Mouse (Mus musculus): ENCODE measurements around the gene Erbb3. TPM values are rescaled to one million over a fixed set of nuclear protein-coding genes. Genes with fewer than 3 reads are reported as not detected.

Gene Erbb3
- total and polyA plus RNA-seq, 3 experiments, result 0.15 to 2.0 (median 0.49) TPM

- TF ChIP-seq CTCF (IDR thresholded peaks at IDR 0.05; ENCODE audit: low read depth, low read length) (no peak), GATA1 (IDR thresholded peaks at IDR 0.05; ENCODE audit: borderline replicate concordance, low read length) (no peak), POLR2AphosphoS5 (IDR thresholded peaks at IDR 0.05; ENCODE audit: insufficient replicate concordance, low read depth, low read length) (no peak), TAL1 (conservative IDR thresholded peaks at IDR 0.05; ENCODE audit: low read depth, low read length) (no peak), GATA2 (IDR thresholded peaks at IDR 0.05; ENCODE audit: borderline replicate concordance, low read depth, low read length) (no peak)
- ATAC-seq (ENCODE audit: extremely low read depth, insufficient number of reproducible peaks, low FRiP score, poor library complexity, severe bottlenecking) (no peak), DNase-seq (ENCODE audit: low spot score) (no peak)
- Histone ChIP-seq H3K4me1 (ENCODE audit: insufficient read depth, low read depth, low read length) (peaks cover 27% of the 10 kb centered on the region), H3K9me3 (replicated peaks) (no peaks in the 10 kb centered on the region), H3K27me3 (ENCODE audit: insufficient read depth, low read length) (peaks cover 12% of the 10 kb centered on the region; the same call in 1 of the 2 replicates), H3K36me3 (replicated peaks) (no peaks in the 10 kb centered on the region), H3K4me3 (ENCODE audit: low read depth, low read length) (no peak overlapping the region)
Observed at GRCm38 (mm10) chr10:128613154-128613440, 23.6 kb upstream of the Erbb3 start.

- Histone ChIP-seq H3K27me3 (ENCODE audit: insufficient read depth, low read length) (peaks cover 12% of the 10 kb centered on the region; the same call in 1 of the 2 replicates), H3K36me3 (replicated peaks) (no peaks in the 10 kb centered on the region), H3K9me3 (replicated peaks) (no peaks in the 10 kb centered on the region), H3K4me1 (ENCODE audit: insufficient read depth, low read depth, low read length) (peaks cover 27% of the 10 kb centered on the region), H3K4me3 (ENCODE audit: low read depth, low read length) (no peak overlapping the region)
- ATAC-seq (ENCODE audit: extremely low read depth, insufficient number of reproducible peaks, low FRiP score, poor library complexity, severe bottlenecking), result peak; percentile 66; the same call in 1 of the 2 replicates
- TF ChIP-seq CTCF (IDR thresholded peaks at IDR 0.05; ENCODE audit: low read depth, low read length), result peak; percentile 86
- no peak for TF ChIP-seq GATA1 (IDR thresholded peaks at IDR 0.05; ENCODE audit: borderline replicate concordance, low read length)
- peak; percentile 56 for DNase-seq (ENCODE audit: low spot score)
Observed at GRCm38 (mm10) chr10:128612433-128613153, 23.1 kb upstream of the Erbb3 start.

GRCm38 (mm10) chr10:128606483-128606882 lies 17.0 kb upstream of the Erbb3 start:
- ATAC-seq (ENCODE audit: extremely low read depth, insufficient number of reproducible peaks, low FRiP score, poor library complexity, severe bottlenecking) (no peak), DNase-seq (ENCODE audit: low spot score) (no peak)
- H3K36me3 ChIP-seq (replicated peaks), result no peaks in the 10 kb centered on the region
- H3K27me3 ChIP-seq (ENCODE audit: insufficient read depth, low read length), result no peaks in the 10 kb centered on the region
- no peak overlapping the region for H3K4me3 ChIP-seq (ENCODE audit: low read depth, low read length)
- H3K9me3 ChIP-seq (replicated peaks), result no peaks in the 10 kb centered on the region
- peaks cover 28% of the 10 kb centered on the region for H3K4me1 ChIP-seq (ENCODE audit: insufficient read depth, low read depth, low read length)
- no peak for TF ChIP-seq GATA1 (IDR thresholded peaks at IDR 0.05; ENCODE audit: borderline replicate concordance, low read length)

GRCm38 (mm10) chr10:128602470-128603128 lies 13.1 kb upstream of the Erbb3 start:
- Histone ChIP-seq H3K9me3 (replicated peaks) (no peaks in the 10 kb centered on the region), H3K27me3 (ENCODE audit: insufficient read depth, low read length) (peaks cover 10% of the 10 kb centered on the region), H3K4me3 (ENCODE audit: low read depth, low read length) (no peak overlapping the region), H3K4me1 (ENCODE audit: insufficient read depth, low read depth, low read length) (peaks cover 28% of the 10 kb centered on the region), H3K36me3 (replicated peaks) (no peaks in the 10 kb centered on the region)
- DNase-seq (ENCODE audit: low spot score) (no peak), ATAC-seq (ENCODE audit: extremely low read depth, insufficient number of reproducible peaks, low FRiP score, poor library complexity, severe bottlenecking) (no peak)
- TF ChIP-seq POLR2AphosphoS5 (IDR thresholded peaks at IDR 0.05; ENCODE audit: insufficient replicate concordance, low read depth, low read length) (no peak), TAL1 (conservative IDR thresholded peaks at IDR 0.05; ENCODE audit: low read depth, low read length) (no peak), CTCF (IDR thresholded peaks at IDR 0.05; ENCODE audit: low read depth, low read length) (no peak), GATA1 (IDR thresholded peaks at IDR 0.05; ENCODE audit: borderline replicate concordance, low read length) (no peak), GATA2 (IDR thresholded peaks at IDR 0.05; ENCODE audit: borderline replicate concordance, low read depth, low read length) (no peak)

- no peak for TF ChIP-seq GATA2 (IDR thresholded peaks at IDR 0.05; ENCODE audit: borderline replicate concordance, low read depth, low read length)
- TF ChIP-seq TAL1 (conservative IDR thresholded peaks at IDR 0.05; ENCODE audit: low read depth, low read length), result no peak
- no peak for TF ChIP-seq POLR2AphosphoS5 (IDR thresholded peaks at IDR 0.05; ENCODE audit: insufficient replicate concordance, low read depth, low read length)
- TF ChIP-seq CTCF (IDR thresholded peaks at IDR 0.05; ENCODE audit: low read depth, low read length), result no peak
- TF ChIP-seq GATA1 (IDR thresholded peaks at IDR 0.05; ENCODE audit: borderline replicate concordance, low read length), result no peak
- no peak for ATAC-seq (ENCODE audit: extremely low read depth, insufficient number of reproducible peaks, low FRiP score, poor library complexity, severe bottlenecking)
- DNase-seq (ENCODE audit: low spot score), result no peak
Observed at GRCm38 (mm10) chr10:128601499-128601898, 12.0 kb upstream of the Erbb3 start.

GRCm38 (mm10) chr10:128598476-128598875 lies 9.0 kb upstream of the Erbb3 start:
- Histone ChIP-seq H3K27me3 (ENCODE audit: insufficient read depth, low read length) (peaks cover 35% of the 10 kb centered on the region), H3K4me1 (ENCODE audit: insufficient read depth, low read depth, low read length) (peaks cover 8% of the 10 kb centered on the region), H3K9me3 (replicated peaks) (no peaks in the 10 kb centered on the region), H3K4me3 (ENCODE audit: low read depth, low read length) (no peak overlapping the region), H3K36me3 (replicated peaks) (no peaks in the 10 kb centered on the region)
- DNase-seq (ENCODE audit: low spot score) (no peak), ATAC-seq (ENCODE audit: extremely low read depth, insufficient number of reproducible peaks, low FRiP score, poor library complexity, severe bottlenecking) (no peak)
- TF ChIP-seq TAL1 (conservative IDR thresholded peaks at IDR 0.05; ENCODE audit: low read depth, low read length) (no peak), POLR2AphosphoS5 (IDR thresholded peaks at IDR 0.05; ENCODE audit: insufficient replicate concordance, low read depth, low read length) (no peak), GATA1 (IDR thresholded peaks at IDR 0.05; ENCODE audit: borderline replicate concordance, low read length) (no peak), CTCF (IDR thresholded peaks at IDR 0.05; ENCODE audit: low read depth, low read length) (no peak), GATA2 (IDR thresholded peaks at IDR 0.05; ENCODE audit: borderline replicate concordance, low read depth, low read length) (no peak)

More at GRCm38 (mm10) chr10:128601499-128601898, 12.0 kb upstream of the Erbb3 start:
- H3K4me1 ChIP-seq (ENCODE audit: insufficient read depth, low read depth, low read length), result peaks cover 24% of the 10 kb centered on the region
- no peaks in the 10 kb centered on the region for H3K36me3 ChIP-seq (replicated peaks)
- no peaks in the 10 kb centered on the region for H3K9me3 ChIP-seq (replicated peaks)
- H3K27me3 ChIP-seq (ENCODE audit: insufficient read depth, low read length), result peaks cover 12% of the 10 kb centered on the region
- H3K4me3 ChIP-seq (ENCODE audit: low read depth, low read length), result no peak overlapping the region
